Mouse (Mus musculus) hindbrain, embryonic 15.5 days (tissue): ENCODE data around the gene Hsdl2. TPM values are rescaled to one million over a fixed set of nuclear protein-coding genes. Genes with fewer than 3 reads are reported as not detected.
"Not testable (repeated sequence)": the region's sequence is repeated elsewhere in the genome, so short reads cannot be mapped to it uniquely, and the experiment has no call there.

Source experiments
- ATAC-seq: fragments of 200-750 bp; cut with Nextera tagmentation; 2 replicates; pipeline ENCODE4 v1.8.0; 2017; ENCODE audit warnings: low read depth, moderate number of reproducible peaks, moderate TSS enrichment; ENCODE audit not compliant: low FRiP score
- H3K27ac ChIP-seq: fragments of 300-500 bp; sonication (generic); replicated peaks from 2 replicates; pipeline ENCODE4 v1.5.1; 2015; ENCODE audit warnings: mild to moderate bottlenecking, inconsistent platforms
- H3K27me3 ChIP-seq: fragments of 300-500 bp; sonication (generic); 2 replicates; pipeline ENCODE4 v1.6.1; 2015; ENCODE audit warnings: control low read depth, inconsistent platforms
- H3K36me3 ChIP-seq: fragments of 300-500 bp; sonication (generic); 2 replicates; pipeline ENCODE4 v1.6.1; 2015; ENCODE audit warnings: control low read depth, inconsistent platforms
- H3K4me1 ChIP-seq: fragments of 300-500 bp; sonication (generic); replicated peaks from 2 replicates; pipeline ENCODE4 v1.6.1; 2015; ENCODE audit warnings: control low read depth, inconsistent platforms
- H3K4me2 ChIP-seq: fragments of 300-500 bp; sonication (generic); 2 replicates; pipeline ENCODE4 v1.6.1; 2015; ENCODE audit warnings: moderate library complexity, mild to moderate bottlenecking, inconsistent platforms
- H3K4me3 ChIP-seq: fragments of 300-500 bp; sonication (generic); 2 replicates; pipeline ENCODE4 v1.5.1; 2015; ENCODE audit warnings: mild to moderate bottlenecking, inconsistent platforms
- H3K9ac ChIP-seq: fragments of 300-500 bp; sonication (generic); 2 replicates; pipeline ENCODE4 v1.6.1; 2015; ENCODE audit warnings: inconsistent platforms
- H3K9me3 ChIP-seq: fragments of 300-500 bp; sonication (generic); 2 replicates; pipeline ENCODE4 v1.6.1; 2016; ENCODE audit warnings: control low read depth, inconsistent platforms
- WGBS: fragments of 180-500 bp; shearing (Covaris S2); methylation state at CpG from one replicate; pipeline ENCODE4 v1.1.7; 2015; 5-methylcytosine and 5-hydroxymethylcytosine counted together
- polyA plus RNA-seq: library from polyadenylated mRNA; unstranded; fragments of >200 nt; fragmentation: Nextera tagmentation; extraction: Ambion mirVana; gene quantifications from 2 replicates; pipeline ENCODE4 v1.2.1, GENCODE M21; 2015

Gene Hsdl2
- polyA plus RNA-seq, 1 experiment from 2014 or later = 36.7 TPM

DNA sequence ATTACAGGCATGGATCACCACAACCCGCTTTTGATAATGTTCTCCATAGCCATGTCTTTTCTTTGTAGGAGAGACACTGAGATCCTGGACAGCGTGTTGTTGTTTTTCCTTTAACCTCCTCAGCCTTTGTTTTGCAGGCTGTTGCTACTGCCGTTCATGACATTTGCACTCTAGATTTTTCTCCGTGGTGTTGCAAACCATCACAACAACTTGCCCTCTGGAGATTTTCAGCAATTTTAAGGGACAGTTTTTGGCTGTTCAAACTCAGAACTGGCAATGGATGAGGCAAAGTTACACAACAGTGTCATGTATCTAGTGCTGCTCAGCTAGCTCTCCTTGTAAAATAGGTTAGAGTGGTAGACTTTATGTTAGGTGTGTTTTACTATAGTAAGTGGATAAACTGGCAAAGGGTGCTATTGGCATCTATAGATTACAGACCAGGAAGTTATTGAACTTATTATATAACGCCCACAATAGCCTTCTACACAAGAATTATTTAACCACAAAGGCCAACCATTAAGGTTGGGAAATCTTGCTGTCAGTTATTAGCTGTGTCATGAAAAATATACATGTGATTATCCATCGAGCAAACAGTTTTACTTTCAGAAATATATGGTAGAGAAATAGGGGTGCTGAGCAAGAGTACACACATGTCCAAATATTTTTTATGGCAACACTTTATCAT is 13.6 kb upstream of the Hsdl2 start:
- H3K36me3 ChIP-seq = no peaks in the 10 kb centered on the region
- ATAC-seq = no peak
- no peaks in the 10 kb centered on the region for H3K9me3 ChIP-seq
- no peak overlapping the region for H3K4me3 ChIP-seq
- no peaks in the 10 kb centered on the region for H3K4me1 ChIP-seq
- no peaks in the 10 kb centered on the region for H3K27me3 ChIP-seq
- H3K27ac ChIP-seq = no peak overlapping the region
- WGBS = 86% methylated on average over 6 of the region's 6 CpGs
- H3K9ac ChIP-seq = no peak overlapping the region
- H3K4me2 ChIP-seq = no peak overlapping the region

DNA sequence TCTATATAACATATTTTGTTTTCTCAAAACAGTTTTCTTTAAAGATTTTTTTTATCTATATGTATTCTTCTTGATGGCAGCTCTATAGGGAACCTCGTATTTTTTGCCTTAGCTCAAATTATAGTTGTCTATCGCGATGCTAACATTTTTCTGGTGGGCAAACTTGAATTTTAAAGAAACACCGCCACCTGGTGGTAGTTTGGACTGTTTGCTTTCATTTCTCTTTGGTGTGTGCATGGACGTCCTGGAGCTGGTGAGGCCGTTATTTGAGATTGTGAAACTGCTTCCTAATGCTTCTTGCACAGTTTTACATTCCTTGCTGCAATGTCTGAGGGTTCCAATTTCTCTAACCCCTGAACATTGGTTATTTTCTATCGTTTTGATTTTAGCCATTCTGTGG is 11.8 kb upstream of the Hsdl2 start:
- H3K4me3 ChIP-seq = no peak overlapping the region
- ATAC-seq = peak; percentile 73; the same call in 1 of the 2 replicates
- no peaks in the 10 kb centered on the region for H3K36me3 ChIP-seq
- no peak overlapping the region for H3K27ac ChIP-seq
- H3K9me3 ChIP-seq = no peaks in the 10 kb centered on the region
- no peak overlapping the region for H3K9ac ChIP-seq
- H3K4me2 ChIP-seq = no peak overlapping the region
- no peaks in the 10 kb centered on the region for H3K4me1 ChIP-seq
- no peaks in the 10 kb centered on the region for H3K27me3 ChIP-seq
- 2% methylated on average over 7 of the region's 7 CpGs for WGBS

DNA sequence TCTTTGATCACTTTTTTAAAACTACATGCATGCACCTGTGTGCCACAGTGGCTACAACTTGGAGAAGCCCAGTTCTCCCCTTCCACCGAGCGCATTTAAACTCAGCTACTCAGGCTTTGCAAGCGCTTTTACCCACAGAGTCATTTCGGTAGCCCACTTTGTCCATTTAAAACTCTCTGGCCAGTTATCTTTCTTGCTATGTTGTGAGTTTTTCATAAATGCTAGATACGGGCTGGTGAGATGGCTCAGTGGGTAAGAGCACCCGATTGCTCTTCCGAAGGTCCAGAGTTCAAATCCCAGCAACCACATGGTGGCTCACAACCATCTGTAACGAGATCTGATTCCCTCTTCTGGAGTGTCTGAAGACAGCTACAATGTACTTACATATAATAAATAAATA is 10.8 kb upstream of the Hsdl2 start:
- not testable (repeated sequence) for H3K27ac ChIP-seq, H3K9me3 ChIP-seq, H3K4me3 ChIP-seq, H3K9ac ChIP-seq, ATAC-seq, H3K4me2 ChIP-seq, H3K27me3 ChIP-seq, H3K4me1 ChIP-seq, H3K36me3 ChIP-seq
- 93% methylated on average over 8 of the region's 8 CpGs for WGBS

DNA sequence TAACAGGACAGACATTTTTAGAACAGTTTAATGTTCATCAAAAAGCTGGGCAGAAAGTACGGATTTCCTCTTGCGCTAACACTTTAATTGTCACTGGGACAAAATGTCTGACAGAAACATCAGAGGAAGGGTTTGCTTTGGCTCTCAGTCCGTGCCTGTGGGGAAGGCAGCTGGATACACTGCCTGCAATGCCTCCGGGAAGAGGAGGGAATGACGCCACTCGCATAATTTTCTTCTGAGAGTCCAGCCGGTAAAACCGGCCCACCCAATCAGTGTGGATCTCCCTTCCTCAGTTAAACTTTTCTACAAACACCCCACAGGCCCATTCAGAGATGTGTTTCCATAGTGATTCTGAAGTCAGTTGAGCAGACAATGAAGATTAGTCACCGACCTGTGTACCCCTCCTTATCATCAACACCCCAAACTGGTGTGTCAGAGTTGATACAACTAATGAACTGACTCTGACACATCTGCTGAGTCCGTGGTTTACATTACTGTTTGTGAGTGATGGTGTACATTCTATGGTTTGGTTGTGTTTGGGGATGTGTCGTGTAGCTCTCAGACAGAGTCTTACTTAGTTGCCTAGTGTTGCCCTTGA is 8.7 kb upstream of the Hsdl2 start:
- ATAC-seq = no peak

DNA sequence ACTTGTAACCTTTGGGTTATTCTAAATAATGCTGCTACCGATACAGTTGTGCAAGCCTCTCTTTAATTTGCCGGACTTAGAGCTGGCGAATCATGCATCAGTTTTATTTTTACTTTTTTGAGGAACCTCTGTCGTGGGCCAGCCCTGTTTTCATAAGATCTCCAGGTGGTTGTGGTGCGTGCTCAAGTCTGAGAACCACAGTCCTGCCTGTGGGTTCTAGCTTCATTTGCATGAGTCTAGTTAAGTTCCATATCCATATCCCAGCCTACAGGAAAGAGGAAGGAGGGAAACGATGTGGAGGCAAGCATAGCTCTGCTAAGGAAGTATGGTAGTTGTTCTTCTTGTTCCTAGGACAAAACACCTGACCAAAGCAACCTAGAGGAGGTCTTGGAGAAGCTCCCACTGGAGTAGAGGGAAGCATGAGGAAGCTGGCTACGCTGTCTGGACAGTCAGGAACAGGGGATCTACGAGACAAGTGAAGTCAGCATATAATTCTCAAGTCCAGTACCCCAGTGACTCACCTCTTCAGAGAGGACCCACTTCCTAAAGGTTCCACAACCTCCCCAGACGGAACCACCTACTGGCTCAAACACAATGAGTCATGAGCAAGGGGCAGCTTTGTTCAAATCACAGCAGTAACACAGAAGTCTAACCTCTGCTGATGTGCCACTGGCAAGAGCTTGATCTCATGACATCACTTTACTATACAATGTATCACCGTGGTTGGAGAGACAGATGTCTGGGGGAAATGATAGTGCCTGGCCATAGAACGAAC is 6.0 kb upstream of the Hsdl2 start:
- 87% methylated on average over 11 of the region's 11 CpGs for WGBS
- H3K27me3 ChIP-seq = no peaks in the 10 kb centered on the region
- peaks cover 11% of the 10 kb centered on the region for H3K4me1 ChIP-seq

More for the DNA sequence above, 8.7 kb upstream of the Hsdl2 start:
- Histone ChIP-seq H3K27ac (no peak overlapping the region), H3K4me1 (no peaks in the 10 kb centered on the region), H3K9ac (no peak overlapping the region), H3K9me3 (no peaks in the 10 kb centered on the region), H3K36me3 (no peaks in the 10 kb centered on the region), H3K4me2 (no peak overlapping the region), H3K27me3 (no peaks in the 10 kb centered on the region), H3K4me3 (no peak overlapping the region)
- 81% methylated on average over 11 of the region's 11 CpGs for WGBS

DNA sequence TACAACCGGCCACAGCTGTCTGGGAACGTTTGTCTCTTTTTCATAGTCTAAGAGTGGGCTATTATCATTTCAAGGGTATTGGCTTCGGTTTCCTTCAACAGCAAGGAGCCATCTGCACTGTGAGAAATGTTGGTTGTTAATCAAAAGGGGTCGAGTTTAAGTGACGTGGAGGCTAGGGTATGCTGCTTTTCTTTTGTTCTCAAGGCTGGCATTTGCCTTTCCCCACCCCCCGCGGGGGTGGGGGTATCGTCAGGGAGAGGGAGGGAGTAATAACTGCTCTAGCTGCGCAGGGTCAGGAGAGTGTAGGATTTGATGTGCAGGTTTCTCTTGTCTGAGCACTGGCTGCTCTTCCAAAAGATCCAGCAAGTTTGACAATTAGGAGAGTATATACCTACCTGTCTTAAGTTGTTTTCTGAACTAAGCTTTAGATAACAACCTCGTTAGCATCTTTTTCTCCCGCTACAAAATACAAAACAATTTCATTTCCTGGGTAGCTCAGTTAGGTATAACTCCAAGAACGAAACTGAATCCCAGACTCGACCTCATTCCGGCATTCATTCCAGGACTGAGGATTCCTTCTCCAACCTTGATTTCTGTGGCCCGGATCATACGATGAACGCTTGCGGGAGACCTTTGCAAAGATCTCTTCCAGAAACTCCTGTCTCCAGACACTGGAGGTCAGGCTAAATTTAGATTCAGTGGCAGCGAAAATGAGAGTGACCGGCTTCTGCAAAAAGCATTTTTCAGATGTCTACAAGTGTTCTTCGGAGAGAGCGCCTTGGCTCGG is 675 bp upstream of the Hsdl2 start:
- no peaks in the 10 kb centered on the region for H3K27me3 ChIP-seq
- WGBS = under 1% methylated on average over 23 of the region's 23 CpGs
- peaks cover 20% of the 10 kb centered on the region for H3K4me1 ChIP-seq
- peak overlapping the region; percentile 59 for H3K4me3 ChIP-seq
- ATAC-seq = peak; percentile 58
- peak overlapping the region; percentile 88 for H3K27ac ChIP-seq
- H3K36me3 ChIP-seq = no peaks in the 10 kb centered on the region
- H3K9ac ChIP-seq = peak overlapping the region; percentile 66
- H3K4me2 ChIP-seq = peak overlapping the region; percentile 87
- no peaks in the 10 kb centered on the region for H3K9me3 ChIP-seq

More for the DNA sequence above, 6.0 kb upstream of the Hsdl2 start:
- H3K27ac ChIP-seq = no peak overlapping the region
- H3K9me3 ChIP-seq = no peaks in the 10 kb centered on the region
- no peak for ATAC-seq
- no peak overlapping the region for H3K4me2 ChIP-seq
- no peak overlapping the region for H3K4me3 ChIP-seq
- H3K9ac ChIP-seq = no peak overlapping the region
- no peaks in the 10 kb centered on the region for H3K36me3 ChIP-seq

DNA sequence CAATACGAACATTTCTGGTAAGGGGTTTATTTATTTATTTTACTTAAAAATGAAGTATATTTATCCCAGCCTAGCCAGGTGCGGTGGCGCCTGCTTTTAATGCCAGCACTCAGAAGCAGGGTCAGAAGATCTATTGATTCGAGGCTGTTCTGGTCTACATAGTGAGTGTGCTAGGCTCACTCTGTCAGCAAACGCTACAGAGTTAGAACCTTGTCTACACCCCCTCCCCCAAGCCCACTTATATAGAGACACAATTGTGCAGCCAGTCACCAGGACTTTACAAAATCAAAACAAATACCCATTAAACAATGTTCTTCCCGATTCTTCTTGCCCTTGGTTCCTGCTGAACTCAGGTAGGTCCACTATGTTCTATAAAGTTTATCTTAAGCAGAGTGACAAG is 823 bp downstream of the Hsdl2 start:
- Histone ChIP-seq H3K4me2 (peak overlapping the region; percentile 87), H3K9ac (peak overlapping the region; percentile 66; the same call in 1 of the 2 replicates)
- 21% methylated on average over 6 of the region's 6 CpGs for WGBS

DNA sequence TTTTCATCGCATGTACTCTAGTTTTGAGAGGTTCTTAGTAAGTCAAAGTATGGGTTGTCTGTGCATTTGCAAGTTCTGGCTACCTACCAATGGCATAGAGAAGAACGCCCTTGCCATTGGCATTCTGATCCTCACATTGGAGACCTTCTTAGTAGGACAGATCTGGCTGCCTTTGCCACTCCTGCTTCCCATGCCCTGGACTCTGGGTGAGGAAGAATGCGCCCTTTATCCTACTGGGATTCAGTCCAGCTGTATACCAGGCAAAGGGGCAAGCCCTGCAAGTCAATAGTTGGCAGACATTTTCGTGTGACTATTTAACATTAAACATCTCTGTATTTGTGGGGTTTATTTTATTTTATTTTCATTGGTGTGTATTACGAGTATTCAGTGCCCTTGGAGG is 3.7 kb downstream of the Hsdl2 start:
- no peaks in the 10 kb centered on the region for H3K36me3 ChIP-seq
- peaks cover 12% of the 10 kb centered on the region for H3K4me1 ChIP-seq
- no peak overlapping the region for H3K4me3 ChIP-seq
- 80% methylated on average over 5 of the region's 5 CpGs for WGBS
- no peaks in the 10 kb centered on the region for H3K27me3 ChIP-seq
- no peak overlapping the region for H3K9ac ChIP-seq
- H3K27ac ChIP-seq = no peak overlapping the region; the same call in 1 of the 2 replicates
- no peak for ATAC-seq
- no peaks in the 10 kb centered on the region for H3K9me3 ChIP-seq
- no peak overlapping the region for H3K4me2 ChIP-seq

More for the DNA sequence above, 823 bp downstream of the Hsdl2 start:
- no peak for ATAC-seq
- peak overlapping the region; percentile 59 for H3K4me3 ChIP-seq
- H3K27ac ChIP-seq = no peak overlapping the region
- peaks cover 20% of the 10 kb centered on the region for H3K4me1 ChIP-seq
- H3K36me3 ChIP-seq = no peaks in the 10 kb centered on the region
- no peaks in the 10 kb centered on the region for H3K27me3 ChIP-seq
- no peaks in the 10 kb centered on the region for H3K9me3 ChIP-seq

DNA sequence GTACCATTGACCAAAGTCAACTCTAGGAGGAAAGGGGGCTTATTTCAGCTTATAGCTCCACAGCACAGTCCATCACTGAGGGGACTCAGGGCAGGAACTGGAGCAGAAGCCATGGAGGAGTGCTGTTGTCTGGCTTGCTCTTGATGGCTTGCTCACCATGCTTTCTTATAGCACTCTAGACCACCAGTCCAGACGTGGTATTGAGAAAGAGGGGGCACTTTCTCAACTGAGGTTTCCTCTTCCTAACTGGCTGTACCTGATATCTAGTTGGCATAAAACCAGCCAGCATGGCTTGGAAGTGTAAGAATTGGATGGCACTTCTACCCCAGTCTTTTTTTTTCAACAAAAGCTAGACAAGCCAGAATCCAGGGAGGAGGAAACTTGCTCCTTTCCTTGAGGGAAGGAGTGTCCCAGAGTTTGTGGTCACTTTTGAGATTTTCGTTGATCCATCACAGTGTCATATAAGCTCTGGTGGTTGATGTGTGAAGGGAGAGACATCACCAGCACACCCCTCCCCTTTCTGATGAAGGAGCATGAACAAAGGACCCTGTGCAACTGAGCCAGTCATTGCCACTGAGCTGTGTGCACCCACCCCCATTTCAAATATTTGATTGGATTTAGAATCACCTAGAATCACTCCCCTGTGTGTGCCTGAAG is 6.0 kb downstream of the Hsdl2 start:
- no peak for ATAC-seq
- 83% methylated on average over 2 of the region's 2 CpGs for WGBS

DNA sequence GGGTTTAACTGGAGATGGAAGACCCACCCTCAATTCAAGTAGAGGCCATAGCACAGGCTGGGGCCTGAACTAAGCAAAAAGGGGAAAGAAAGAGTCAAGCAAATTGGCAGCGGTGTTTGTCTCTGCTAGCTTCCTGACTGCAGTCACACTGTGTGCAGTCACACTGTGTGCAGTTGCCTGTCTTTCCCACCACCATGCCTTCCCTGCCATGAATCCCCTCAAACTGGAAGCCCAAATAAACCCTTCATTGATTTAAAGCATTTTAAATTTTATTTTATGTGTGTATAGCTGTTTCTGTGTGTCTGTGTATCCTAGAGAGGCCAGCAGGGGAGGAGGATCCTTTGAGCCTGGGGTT is 6.5 kb downstream of the Hsdl2 start:
- Histone ChIP-seq H3K27me3 (no peaks in the 10 kb centered on the region), H3K36me3 (no peaks in the 10 kb centered on the region), H3K4me3 (no peak overlapping the region), H3K27ac (no peak overlapping the region), H3K4me2 (no peak overlapping the region), H3K9ac (no peak overlapping the region), H3K4me1 (no peaks in the 10 kb centered on the region), H3K9me3 (no peaks in the 10 kb centered on the region)
- no peak for ATAC-seq
- whole genome bisulfite sequencing = 89% methylated on average over 1 of the region's 1 CpGs

More for the DNA sequence above, 6.0 kb downstream of the Hsdl2 start:
- Histone ChIP-seq H3K9me3 (no peaks in the 10 kb centered on the region), H3K36me3 (no peaks in the 10 kb centered on the region), H3K9ac (no peak overlapping the region), H3K4me3 (no peak overlapping the region), H3K4me2 (no peak overlapping the region), H3K4me1 (peaks cover under 1% of the 10 kb centered on the region), H3K27me3 (no peaks in the 10 kb centered on the region), H3K27ac (no peak overlapping the region)

DNA sequence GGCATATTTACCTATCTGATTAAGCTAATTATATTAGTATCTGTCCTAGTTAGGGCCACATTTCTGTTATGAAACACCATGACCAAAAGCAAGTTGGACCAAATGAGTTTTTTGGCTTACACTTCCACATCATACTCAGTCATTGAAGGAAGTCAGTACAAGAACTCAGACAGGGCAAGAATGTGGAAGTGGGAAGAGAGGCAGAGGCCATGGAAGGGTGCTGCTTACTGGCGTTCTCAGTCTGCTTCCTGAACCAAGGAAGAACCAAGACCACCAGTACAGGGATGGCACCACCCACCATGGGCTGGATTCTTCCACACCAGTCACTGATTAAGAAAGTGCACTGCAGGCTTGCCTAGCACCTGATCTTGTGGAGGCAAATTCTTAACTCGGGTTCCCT is 13.3 kb downstream of the Hsdl2 start:
- peaks cover 6% of the 10 kb centered on the region; the same call in 1 of the 2 replicates for H3K36me3 ChIP-seq
- ATAC-seq = no peak
- H3K27ac ChIP-seq = no peak overlapping the region
- no peak overlapping the region for H3K9ac ChIP-seq
- no peaks in the 10 kb centered on the region for H3K4me1 ChIP-seq
- no peak overlapping the region for H3K4me2 ChIP-seq
- H3K4me3 ChIP-seq = no peak overlapping the region
- H3K9me3 ChIP-seq = no peaks in the 10 kb centered on the region
- WGBS = 65% methylated on average over 2 of the region's 2 CpGs
- H3K27me3 ChIP-seq = no peaks in the 10 kb centered on the region
